Mouse (Mus musculus): ENCODE results near the gene Iqcf3. TPM values are rescaled to one million over a fixed set of nuclear protein-coding genes. Genes with fewer than 3 reads are reported as not detected.
"Not testable (repeated sequence)": the region's sequence is repeated elsewhere in the genome, so short reads cannot be mapped to it uniquely, and the experiment has no call there.

Gene Iqcf3
- polyA plus RNA-seq (2015; fragmentation: Nextera tagmentation; extraction: Ambion mirVana), result not detected in 2 replicates

- no peaks in the 10 kb centered on the region for H3K27me3 ChIP-seq
- H3K9me3 ChIP-seq (replicated peaks), result no peaks in the 10 kb centered on the region
- no peak within 1 kb of the TSS for H3K9ac ChIP-seq
- no peak for ATAC-seq
- no peak within 1 kb of the TSS for H3K4me3 ChIP-seq
- H3K27ac ChIP-seq, result no peak within 1 kb of the TSS
- no peaks in the 10 kb centered on the region for H3K4me1 ChIP-seq
- H3K4me2 ChIP-seq, result no peak within 1 kb of the TSS
- H3K36me3 ChIP-seq (ENCODE audit: poor library complexity, severe bottlenecking), result no peaks in the 10 kb centered on the region
- WGBS, result 96% methylated on average over 5 of the region's 5 CpGs
These were observed at the start of gene Iqcf3 for GRCm38 (mm10) chr9:106561531-106561930. Iqcf3 (minus strand) TSS chr9:106561631.

GRCm38 (mm10) chr9:106610727-106611126 lies 49.3 kb upstream of the Iqcf3 start:
- H3K9me3 ChIP-seq (replicated peaks), result no peaks in the 10 kb centered on the region
- H3K27me3 ChIP-seq, result no peaks in the 10 kb centered on the region
- H3K36me3 ChIP-seq (ENCODE audit: poor library complexity, severe bottlenecking), result no peaks in the 10 kb centered on the region
- WGBS, result 73% methylated on average over 4 of the region's 4 CpGs
- no peak overlapping the region for H3K4me3 ChIP-seq
- no peak for ATAC-seq
- H3K4me1 ChIP-seq, result no peaks in the 10 kb centered on the region
- no peak overlapping the region for H3K4me2 ChIP-seq
- no peak overlapping the region for H3K9ac ChIP-seq
- H3K27ac ChIP-seq, result no peak overlapping the region

GRCm38 (mm10) chr9:106600546-106600945 lies 39.1 kb upstream of the Iqcf3 start:
- H3K9ac ChIP-seq, result no peak overlapping the region
- no peaks in the 10 kb centered on the region for H3K36me3 ChIP-seq (ENCODE audit: poor library complexity, severe bottlenecking)
- no peak for ATAC-seq
- no peaks in the 10 kb centered on the region for H3K4me1 ChIP-seq
- no peaks in the 10 kb centered on the region for H3K27me3 ChIP-seq
- H3K4me3 ChIP-seq, result no peak overlapping the region
- H3K4me2 ChIP-seq, result no peak overlapping the region
- H3K27ac ChIP-seq, result no peak overlapping the region
- 24% methylated on average over 8 of the region's 8 CpGs for WGBS
- H3K9me3 ChIP-seq (replicated peaks), result no peaks in the 10 kb centered on the region

- no peak for ATAC-seq
- Histone ChIP-seq H3K9ac (no peak overlapping the region), H3K4me2 (no peak overlapping the region), H3K9me3 (replicated peaks) (no peaks in the 10 kb centered on the region), H3K27me3 (no peaks in the 10 kb centered on the region), H3K4me3 (no peak overlapping the region), H3K36me3 (ENCODE audit: poor library complexity, severe bottlenecking) (no peaks in the 10 kb centered on the region), H3K27ac (no peak overlapping the region), H3K4me1 (no peaks in the 10 kb centered on the region)
- 43% methylated on average over 7 of the region's 7 CpGs for WGBS
These were observed 37.0 kb upstream of the Iqcf3 start for GRCm38 (mm10) chr9:106598466-106598865.

GRCm38 (mm10) chr9:106595836-106596235 lies 34.4 kb upstream of the Iqcf3 start:
- H3K4me2 ChIP-seq, result no peak overlapping the region
- H3K27ac ChIP-seq, result no peak overlapping the region
- no peak overlapping the region for H3K9ac ChIP-seq
- H3K4me3 ChIP-seq, result no peak overlapping the region
- no peaks in the 10 kb centered on the region for H3K9me3 ChIP-seq (replicated peaks)
- H3K36me3 ChIP-seq (ENCODE audit: poor library complexity, severe bottlenecking), result no peaks in the 10 kb centered on the region
- no peaks in the 10 kb centered on the region for H3K4me1 ChIP-seq
- no peaks in the 10 kb centered on the region for H3K27me3 ChIP-seq
- WGBS, result 70% methylated on average over 7 of the region's 7 CpGs
- ATAC-seq, result no peak

- H3K9me3 ChIP-seq (replicated peaks); H3K4me2 ChIP-seq; H3K9ac ChIP-seq; H3K36me3 ChIP-seq (ENCODE audit: poor library complexity, severe bottlenecking); H3K4me3 ChIP-seq; H3K27me3 ChIP-seq; ATAC-seq; H3K27ac ChIP-seq; H3K4me1 ChIP-seq: not testable (repeated sequence)
- WGBS, result 16% methylated on average over 4 of the region's 4 CpGs
These were observed 34.0 kb upstream of the Iqcf3 start for GRCm38 (mm10) chr9:106595402-106595801.

- Histone ChIP-seq H3K36me3 (ENCODE audit: poor library complexity, severe bottlenecking) (no peaks in the 10 kb centered on the region), H3K4me3 (no peak overlapping the region), H3K4me2 (no peak overlapping the region), H3K27ac (no peak overlapping the region), H3K27me3 (no peaks in the 10 kb centered on the region), H3K4me1 (no peaks in the 10 kb centered on the region), H3K9me3 (replicated peaks) (no peaks in the 10 kb centered on the region), H3K9ac (no peak overlapping the region)
- WGBS, result 92% methylated on average over 5 of the region's 5 CpGs
- no peak for ATAC-seq
These were observed 30.7 kb upstream of the Iqcf3 start for GRCm38 (mm10) chr9:106592158-106592557.

- H3K9me3 ChIP-seq (replicated peaks), result no peaks in the 10 kb centered on the region
- H3K4me2 ChIP-seq, result no peak overlapping the region
These were observed 21.1 kb upstream of the Iqcf3 start for GRCm38 (mm10) chr9:106582552-106582951.

GRCm38 (mm10) chr9:106580016-106580415 lies 18.6 kb upstream of the Iqcf3 start:
- Histone ChIP-seq H3K9ac (no peak overlapping the region), H3K4me2 (no peak overlapping the region), H3K9me3 (replicated peaks) (no peaks in the 10 kb centered on the region), H3K4me3 (no peak overlapping the region), H3K36me3 (ENCODE audit: poor library complexity, severe bottlenecking) (no peaks in the 10 kb centered on the region), H3K27ac (no peak overlapping the region), H3K27me3 (no peaks in the 10 kb centered on the region), H3K4me1 (no peaks in the 10 kb centered on the region)
- 85% methylated on average over 7 of the region's 7 CpGs for WGBS
- no peak for ATAC-seq

More at GRCm38 (mm10) chr9:106582552-106582951, 21.1 kb upstream of the Iqcf3 start:
- Histone ChIP-seq H3K36me3 (ENCODE audit: poor library complexity, severe bottlenecking) (no peaks in the 10 kb centered on the region), H3K27me3 (no peaks in the 10 kb centered on the region), H3K4me1 (no peaks in the 10 kb centered on the region), H3K9ac (no peak overlapping the region), H3K4me3 (no peak overlapping the region), H3K27ac (no peak overlapping the region)
- no peak for ATAC-seq
- 66% methylated on average over 1 of the region's 1 CpGs for WGBS

GRCm38 (mm10) chr9:106576112-106576511 lies 14.7 kb upstream of the Iqcf3 start:
- Histone ChIP-seq H3K4me1 (no peaks in the 10 kb centered on the region), H3K27me3 (no peaks in the 10 kb centered on the region), H3K4me3 (no peak overlapping the region), H3K27ac (no peak overlapping the region), H3K36me3 (ENCODE audit: poor library complexity, severe bottlenecking) (no peaks in the 10 kb centered on the region), H3K9ac (no peak overlapping the region), H3K4me2 (no peak overlapping the region), H3K9me3 (replicated peaks) (no peaks in the 10 kb centered on the region)
- ATAC-seq, result no peak
- 86% methylated on average over 2 of the region's 2 CpGs for WGBS

- H3K36me3 ChIP-seq (ENCODE audit: poor library complexity, severe bottlenecking), result no peaks in the 10 kb centered on the region
- H3K4me2 ChIP-seq, result no peak overlapping the region
- H3K9me3 ChIP-seq (replicated peaks), result no peaks in the 10 kb centered on the region
- no peaks in the 10 kb centered on the region for H3K4me1 ChIP-seq
- WGBS, result 92% methylated on average over 5 of the region's 5 CpGs
- H3K27ac ChIP-seq, result no peak overlapping the region
- no peak for ATAC-seq
- no peaks in the 10 kb centered on the region for H3K27me3 ChIP-seq
- H3K4me3 ChIP-seq, result no peak overlapping the region
- H3K9ac ChIP-seq, result no peak overlapping the region
These were observed 11.9 kb upstream of the Iqcf3 start for GRCm38 (mm10) chr9:106573366-106573765.

GRCm38 (mm10) chr9:106572186-106572585 lies 10.8 kb upstream of the Iqcf3 start:
- no peak for ATAC-seq
- Histone ChIP-seq H3K9me3 (replicated peaks) (no peaks in the 10 kb centered on the region), H3K27me3 (no peaks in the 10 kb centered on the region), H3K4me3 (no peak overlapping the region), H3K4me2 (no peak overlapping the region), H3K9ac (no peak overlapping the region), H3K4me1 (no peaks in the 10 kb centered on the region), H3K27ac (no peak overlapping the region), H3K36me3 (ENCODE audit: poor library complexity, severe bottlenecking) (no peaks in the 10 kb centered on the region)
- WGBS, result 93% methylated on average over 2 of the region's 2 CpGs

- no peak within 1 kb of the TSS for H3K4me3 ChIP-seq
- no peak within 1 kb of the TSS for H3K9ac ChIP-seq
- no peak within 1 kb of the TSS for H3K27ac ChIP-seq
- ATAC-seq, result no peak
- 91% methylated on average over 7 of the region's 7 CpGs for WGBS
- H3K9me3 ChIP-seq (replicated peaks), result no peaks in the 10 kb centered on the region
- H3K27me3 ChIP-seq, result no peaks in the 10 kb centered on the region
- H3K4me1 ChIP-seq, result no peaks in the 10 kb centered on the region
- no peaks in the 10 kb centered on the region for H3K36me3 ChIP-seq (ENCODE audit: poor library complexity, severe bottlenecking)
- H3K4me2 ChIP-seq, result no peak within 1 kb of the TSS
These were observed 9.5 kb upstream of the Iqcf3 start, which contains the start of gene Iqcf4 for GRCm38 (mm10) chr9:106570896-106571295. Iqcf4 (minus strand) TSS chr9:106570996.
